Mouse (Mus musculus): ENCODE results near the gene Hoxa13. TPM values are rescaled to one million over a fixed set of nuclear protein-coding genes. Genes with fewer than 3 reads are reported as not detected.

The Hoxa13 gene
- total RNA-seq, 1 experiment from 2014 or later, result not detected

GRCm38 (mm10) chr6:52253511-52254500 lies 6.9 kb downstream of the Hoxa13 start:
- ATAC-seq (replicated peaks; ENCODE audit: insufficient number of reproducible peaks, low FRiP score, low TSS enrichment, poor library complexity, severe bottlenecking), result no peak

GRCm38 (mm10) chr6:52252775-52253376 lies 7.8 kb downstream of the Hoxa13 start:
- ATAC-seq (replicated peaks; ENCODE audit: insufficient number of reproducible peaks, low FRiP score, low TSS enrichment, poor library complexity, severe bottlenecking), result no peak

- ATAC-seq (replicated peaks; ENCODE audit: insufficient number of reproducible peaks, low FRiP score, low TSS enrichment, poor library complexity, severe bottlenecking), result no peak
These were observed 8.5 kb downstream of the Hoxa13 start for GRCm38 (mm10) chr6:52252016-52252774.

- ATAC-seq (replicated peaks; ENCODE audit: insufficient number of reproducible peaks, low FRiP score, low TSS enrichment, poor library complexity, severe bottlenecking), result no peak
These were observed 9.4 kb downstream of the Hoxa13 start for GRCm38 (mm10) chr6:52251177-52251879.

GRCm38 (mm10) chr6:52249826-52250225 lies 10.9 kb downstream of the Hoxa13 start:
- no peak for ATAC-seq (replicated peaks; ENCODE audit: insufficient number of reproducible peaks, low FRiP score, low TSS enrichment, poor library complexity, severe bottlenecking)

GRCm38 (mm10) chr6:52249415-52249738 lies 11.3 kb downstream of the Hoxa13 start:
- ATAC-seq (replicated peaks; ENCODE audit: insufficient number of reproducible peaks, low FRiP score, low TSS enrichment, poor library complexity, severe bottlenecking), result no peak

GRCm38 (mm10) chr6:52248638-52249414 lies 11.9 kb downstream of the Hoxa13 start:
- no peak for ATAC-seq (replicated peaks; ENCODE audit: insufficient number of reproducible peaks, low FRiP score, low TSS enrichment, poor library complexity, severe bottlenecking)

- ATAC-seq (replicated peaks; ENCODE audit: insufficient number of reproducible peaks, low FRiP score, low TSS enrichment, poor library complexity, severe bottlenecking), result no peak
These were observed 12.7 kb downstream of the Hoxa13 start for GRCm38 (mm10) chr6:52247766-52248637.

- ATAC-seq (replicated peaks; ENCODE audit: insufficient number of reproducible peaks, low FRiP score, low TSS enrichment, poor library complexity, severe bottlenecking), result no peak
These were observed 13.8 kb downstream of the Hoxa13 start for GRCm38 (mm10) chr6:52246916-52247315.

- ATAC-seq (replicated peaks; ENCODE audit: insufficient number of reproducible peaks, low FRiP score, low TSS enrichment, poor library complexity, severe bottlenecking), result no peak
These were observed 14.3 kb downstream of the Hoxa13 start for GRCm38 (mm10) chr6:52246403-52246803.

GRCm38 (mm10) chr6:52245757-52246142 lies 14.9 kb downstream of the Hoxa13 start, which contains the start of gene Hoxa11:
Gene Hoxa11 (minus strand): TSS chr6:52245810.
- ATAC-seq (replicated peaks; ENCODE audit: insufficient number of reproducible peaks, low FRiP score, low TSS enrichment, poor library complexity, severe bottlenecking), result no peak

GRCm38 (mm10) chr6:52245040-52245756 lies 15.5 kb downstream of the Hoxa13 start:
- ATAC-seq (replicated peaks; ENCODE audit: insufficient number of reproducible peaks, low FRiP score, low TSS enrichment, poor library complexity, severe bottlenecking), result no peak

- no peak for ATAC-seq (replicated peaks; ENCODE audit: insufficient number of reproducible peaks, low FRiP score, low TSS enrichment, poor library complexity, severe bottlenecking)
These were observed 16.1 kb downstream of the Hoxa13 start for GRCm38 (mm10) chr6:52244471-52245039.

GRCm38 (mm10) chr6:52243681-52244121 lies 17.0 kb downstream of the Hoxa13 start:
- ATAC-seq (replicated peaks; ENCODE audit: insufficient number of reproducible peaks, low FRiP score, low TSS enrichment, poor library complexity, severe bottlenecking), result no peak

- no peak for ATAC-seq (replicated peaks; ENCODE audit: insufficient number of reproducible peaks, low FRiP score, low TSS enrichment, poor library complexity, severe bottlenecking)
These were observed 17.8 kb downstream of the Hoxa13 start for GRCm38 (mm10) chr6:52242801-52243332.
